Mouse (Mus musculus) myocyte (in vitro differentiated cells): Measurements from ENCODE around the gene Slc24a3. TPM values are rescaled to one million over a fixed set of nuclear protein-coding genes. Genes with fewer than 3 reads are reported as not detected.
A peak's percentile ranks its signal among the peaks of the same experiment; 100 is the strongest.

ENCODE experiments used
- H3K27me3 ChIP-seq: one replicate; pipeline ENCODE4 v1.6.1; 2011; ENCODE audit not compliant: control insufficient read depth, insufficient read depth, insufficient read length
- H3K36me3 ChIP-seq: one replicate; pipeline ENCODE4 v1.6.1; 2011; ENCODE audit not compliant: control insufficient read depth, insufficient read depth
- H3K4me2 ChIP-seq: one replicate; pipeline ENCODE4 v1.6.1; 2011; ENCODE audit warnings: low read depth, control low read depth
- H3K4me3 ChIP-seq: one replicate; pipeline ENCODE4 v1.5.1; 2011; ENCODE audit warnings: mild to moderate bottlenecking, control low read depth, moderate library complexity
- H3K79me2 ChIP-seq: one replicate; pipeline ENCODE4 v1.6.1; 2011; ENCODE audit not compliant: control insufficient read depth, insufficient read depth
- H3ac ChIP-seq: one replicate; pipeline ENCODE4 v1.6.1; 2011; ENCODE audit not compliant: control insufficient read depth, insufficient read length
- CEBPB ChIP-seq: IDR thresholded peaks from 2 replicates; pipeline ENCODE4 v1.6.1; 2011; ENCODE audit warnings: mild to moderate bottlenecking, moderate library complexity; ENCODE audit not compliant: poor library complexity, insufficient read depth, severe bottlenecking
- E2F4 ChIP-seq: IDR thresholded peaks from one replicate; pipeline ENCODE4 v1.6.1; 2011; ENCODE audit warnings: mild to moderate bottlenecking, control low read depth, moderate library complexity; ENCODE audit not compliant: insufficient read depth
- MAX ChIP-seq: IDR thresholded peaks from one replicate; pipeline ENCODE4 v1.6.1; 2011; ENCODE audit warnings: low read depth, mild to moderate bottlenecking, control low read depth
- MYOD1 ChIP-seq, 3 experiments: IDR thresholded peaks; one replicate each; pipeline ENCODE4 v1.6.1; 2011; ENCODE audit warnings: control low read depth in 2 of 3, low read depth in 2 of 3, mild to moderate bottlenecking in 2 of 3, moderate library complexity in 1 of 3; ENCODE audit not compliant: insufficient read length in 2 of 3, control insufficient read depth in 1 of 3
- MYOG ChIP-seq, 3 experiments: IDR thresholded peaks; one replicate each; pipeline ENCODE4 v1.6.1; 2011; ENCODE audit warnings: control low read depth in 2 of 3, low read depth in 2 of 3, mild to moderate bottlenecking in 2 of 3; ENCODE audit not compliant: insufficient read length in 2 of 3, control insufficient read depth in 1 of 3, insufficient read depth in 1 of 3
- POLR2A ChIP-seq: IDR thresholded peaks from one replicate; pipeline ENCODE4 v1.6.1; 2011; ENCODE audit warnings: low read depth, mild to moderate bottlenecking, control low read depth, moderate library complexity; ENCODE audit not compliant: insufficient read length
- POLR2AphosphoS2 ChIP-seq: IDR thresholded peaks from one replicate; pipeline ENCODE4 v1.6.1; 2011; ENCODE audit warnings: low read depth, control low read depth; ENCODE audit not compliant: insufficient read length
- REST ChIP-seq: IDR thresholded peaks from one replicate; pipeline ENCODE4 v1.6.1; 2011; ENCODE audit warnings: mild to moderate bottlenecking, control low read depth, moderate library complexity; ENCODE audit not compliant: insufficient read depth, insufficient read length
- SRF ChIP-seq: IDR thresholded peaks from one replicate; pipeline ENCODE4 v1.6.1; 2011; ENCODE audit warnings: low read depth; ENCODE audit not compliant: control insufficient read depth, insufficient read length
- TCF12 ChIP-seq: IDR thresholded peaks from one replicate; pipeline ENCODE4 v1.6.1; 2011; ENCODE audit warnings: mild to moderate bottlenecking, control low read depth; ENCODE audit not compliant: poor library complexity, insufficient read depth, severe bottlenecking
- TCF3 ChIP-seq: IDR thresholded peaks from one replicate; pipeline ENCODE4 v1.6.1; 2011; ENCODE audit warnings: low read depth, control low read depth; ENCODE audit not compliant: insufficient read length
- USF1 ChIP-seq: IDR thresholded peaks from one replicate; pipeline ENCODE4 v1.6.1; 2011; ENCODE audit warnings: low read depth, mild to moderate bottlenecking, control low read depth, moderate library complexity
- polyA plus RNA-seq: library from polyadenylated mRNA; unstranded; fragments of >200 nt; fragmentation: generic; extraction: Trizol; gene quantifications from one replicate; pipeline ENCODE4 v1.2.1, GENCODE M21; 2012; ENCODE audit warnings: missing spikeins

Gene Slc24a3
- polyA plus RNA-seq, 1 experiment, result 4.8 TPM

DNA sequence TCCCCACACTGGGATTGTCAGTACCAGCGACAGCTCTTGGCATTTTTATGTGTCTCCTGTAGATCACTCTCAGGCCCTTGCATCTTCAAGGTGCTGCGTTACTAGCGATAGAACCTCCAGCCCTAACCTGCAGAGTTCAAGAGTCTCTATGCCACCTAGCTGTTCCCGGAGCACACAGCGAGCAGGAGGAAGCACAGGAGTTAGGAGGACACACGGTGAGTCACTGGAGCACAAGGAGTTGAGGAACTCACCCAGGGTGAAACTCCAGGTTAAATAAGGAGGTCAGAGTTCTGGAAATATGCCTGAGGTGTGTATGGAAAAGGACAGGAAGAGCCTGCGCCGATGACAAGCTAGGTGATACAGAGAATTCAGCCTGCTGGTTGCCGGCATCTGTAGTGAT, 513.2 kb downstream of the Slc24a3 start:
- TF ChIP-seq USF1 (no peak), TCF3 (no peak), MAX (no peak), REST (no peak), POLR2AphosphoS2 (no peak), MYOG (IDR thresholded peaks at IDR 0.05; ENCODE audit: control insufficient read depth in 1 of 3, insufficient read depth in 1 of 3, insufficient read length in 2 of 3, low read depth in 2 of 3) (no peak), MYOD1 (IDR thresholded peaks at IDR 0.05; ENCODE audit: control insufficient read depth in 1 of 3, insufficient read length in 2 of 3, low read depth in 2 of 3) (no peak), E2F4 (no peak), CEBPB (no peak), POLR2A (no peak)
- no peaks in the 10 kb centered on the region for H3K27me3 ChIP-seq
- H3K79me2 ChIP-seq, result no peaks in the 10 kb centered on the region
- H3ac ChIP-seq, result no peak overlapping the region
- H3K4me3 ChIP-seq, result no peak overlapping the region
- no peak overlapping the region for H3K4me2 ChIP-seq
- no peaks in the 10 kb centered on the region for H3K36me3 ChIP-seq

- Histone ChIP-seq H3K27me3 (no peaks in the 10 kb centered on the region), H3K4me2 (peak overlapping the region; percentile 25), H3K79me2 (no peaks in the 10 kb centered on the region), H3ac (no peak overlapping the region), H3K4me3 (no peak overlapping the region), H3K36me3 (no peaks in the 10 kb centered on the region)
- TF ChIP-seq TCF12 (no peak), POLR2AphosphoS2 (no peak), REST (no peak), SRF (no peak), MYOG (IDR thresholded peaks at IDR 0.05; ENCODE audit: control insufficient read depth in 1 of 3, insufficient read depth in 1 of 3, insufficient read length in 2 of 3, low read depth in 2 of 3) (no peak), TCF3 (no peak), MAX (no peak), USF1 (no peak)
These were observed 514.1 kb downstream of the Slc24a3 start for GRCm38 (mm10) chr2:145681626-145682025.

DNA sequence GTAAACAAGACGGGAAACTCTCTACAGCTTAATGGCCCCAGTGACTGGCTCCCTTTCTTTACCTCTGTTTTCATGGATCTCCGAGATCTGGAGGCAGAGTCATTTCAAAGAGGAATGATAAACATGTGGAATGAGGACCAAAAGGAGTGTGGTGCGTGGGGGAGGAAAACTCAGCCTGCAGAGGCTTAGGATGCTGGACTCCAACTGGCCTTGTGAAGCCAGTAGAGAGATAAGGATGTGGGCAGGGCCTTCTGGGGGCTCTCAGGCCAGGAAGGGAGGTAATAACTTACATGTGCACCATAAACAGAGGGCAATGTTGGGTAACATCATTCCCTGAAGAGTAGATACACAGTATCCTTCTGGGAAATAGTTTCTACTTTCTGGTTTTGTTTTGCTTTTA, 515.4 kb downstream of the Slc24a3 start:
- no peak overlapping the region for H3K4me2 ChIP-seq
- H3K4me3 ChIP-seq, result no peak overlapping the region
- H3K27me3 ChIP-seq, result no peaks in the 10 kb centered on the region
- H3ac ChIP-seq, result no peak overlapping the region
- TF ChIP-seq REST, result no peak
- TF ChIP-seq TCF12, result no peak
- no peak for TF ChIP-seq MAX
- no peak for TF ChIP-seq TCF3
- no peak for TF ChIP-seq MYOG (IDR thresholded peaks at IDR 0.05; ENCODE audit: control insufficient read depth in 1 of 3, insufficient read depth in 1 of 3, insufficient read length in 2 of 3, low read depth in 2 of 3)
- TF ChIP-seq POLR2A, result no peak
- TF ChIP-seq POLR2AphosphoS2, result no peak
- no peak for TF ChIP-seq USF1
- H3K79me2 ChIP-seq, result no peaks in the 10 kb centered on the region
- no peaks in the 10 kb centered on the region for H3K36me3 ChIP-seq

- no peak overlapping the region for H3K4me3 ChIP-seq
- H3K36me3 ChIP-seq, result no peaks in the 10 kb centered on the region
- no peaks in the 10 kb centered on the region for H3K27me3 ChIP-seq
- H3K79me2 ChIP-seq, result no peaks in the 10 kb centered on the region
- no peak overlapping the region for H3ac ChIP-seq
- no peak overlapping the region for H3K4me2 ChIP-seq
- TF ChIP-seq E2F4, result no peak
- TF ChIP-seq MYOD1 (IDR thresholded peaks at IDR 0.05; ENCODE audit: control insufficient read depth in 1 of 3, insufficient read length in 2 of 3, low read depth in 2 of 3), result peak in 1 of 3 experiments; percentile 37
These were observed 516.0 kb downstream of the Slc24a3 start for GRCm38 (mm10) chr2:145683536-145683935.

GRCm38 (mm10) chr2:145684151-145684550, 516.6 kb downstream of the Slc24a3 start:
- Histone ChIP-seq H3ac (no peak overlapping the region), H3K4me3 (no peak overlapping the region), H3K79me2 (no peaks in the 10 kb centered on the region), H3K36me3 (no peaks in the 10 kb centered on the region), H3K27me3 (no peaks in the 10 kb centered on the region), H3K4me2 (no peak overlapping the region)
- TF ChIP-seq E2F4 (no peak), CEBPB (no peak), MYOD1 (IDR thresholded peaks at IDR 0.05; ENCODE audit: control insufficient read depth in 1 of 3, insufficient read length in 2 of 3, low read depth in 2 of 3) (no peak)

DNA sequence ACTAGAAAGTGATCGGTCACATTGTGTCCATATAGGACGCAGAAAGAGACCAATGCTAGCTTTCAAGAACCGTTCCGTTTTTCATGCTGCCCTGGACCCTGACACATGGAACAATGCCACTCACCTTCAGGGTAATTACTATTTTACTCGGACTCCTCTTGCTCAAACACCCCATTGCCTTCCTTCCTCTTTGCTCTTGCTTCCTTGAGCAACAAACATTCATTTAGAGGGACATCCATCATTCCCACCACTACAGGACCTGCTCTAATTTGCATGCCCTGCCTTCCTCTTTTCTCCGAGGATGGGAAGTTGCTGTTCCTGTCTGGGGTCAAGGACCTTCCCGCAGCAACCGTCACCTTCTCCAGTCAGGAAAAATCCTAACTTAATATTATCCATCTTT, 517.3 kb downstream of the Slc24a3 start:
- TF ChIP-seq POLR2AphosphoS2, result no peak
- no peak for TF ChIP-seq TCF3
- TF ChIP-seq REST, result no peak
- no peak for TF ChIP-seq MAX
- TF ChIP-seq POLR2A, result no peak
- no peaks in the 10 kb centered on the region for H3K36me3 ChIP-seq

More for the DNA sequence above, 517.3 kb downstream of the Slc24a3 start:
- H3K79me2 ChIP-seq, result no peaks in the 10 kb centered on the region
- H3K4me3 ChIP-seq, result no peak overlapping the region
- no peaks in the 10 kb centered on the region for H3K27me3 ChIP-seq
- no peak overlapping the region for H3K4me2 ChIP-seq
- no peak overlapping the region for H3ac ChIP-seq
